Mouse (Mus musculus): Measurements from ENCODE around the gene Irgq.

GRCm38 (mm10) chr7:24584876-24585275, 54.4 kb downstream of the Irgq start:
- no peak for TF ChIP-seq CTCF (IDR thresholded peaks at IDR 0.05; ENCODE audit: insufficient read depth, low read length)
- no peak for TF ChIP-seq POLR2A (IDR thresholded peaks at IDR 0.05; ENCODE audit: borderline replicate concordance, extremely low read depth, low read depth, low read length)
